Mouse (Mus musculus) urinary bladder, postnatal 36 days (tissue): Measurements from ENCODE around the gene Rgr.

Experiments
- DNase-seq, 2 experiments: peaks; one replicate each; pipeline ENCODE4 v3.0.0; 2022; ENCODE audit warnings: low spot score in 2 of 2, mixed read lengths in 1 of 2

Gene Rgr

DNA sequence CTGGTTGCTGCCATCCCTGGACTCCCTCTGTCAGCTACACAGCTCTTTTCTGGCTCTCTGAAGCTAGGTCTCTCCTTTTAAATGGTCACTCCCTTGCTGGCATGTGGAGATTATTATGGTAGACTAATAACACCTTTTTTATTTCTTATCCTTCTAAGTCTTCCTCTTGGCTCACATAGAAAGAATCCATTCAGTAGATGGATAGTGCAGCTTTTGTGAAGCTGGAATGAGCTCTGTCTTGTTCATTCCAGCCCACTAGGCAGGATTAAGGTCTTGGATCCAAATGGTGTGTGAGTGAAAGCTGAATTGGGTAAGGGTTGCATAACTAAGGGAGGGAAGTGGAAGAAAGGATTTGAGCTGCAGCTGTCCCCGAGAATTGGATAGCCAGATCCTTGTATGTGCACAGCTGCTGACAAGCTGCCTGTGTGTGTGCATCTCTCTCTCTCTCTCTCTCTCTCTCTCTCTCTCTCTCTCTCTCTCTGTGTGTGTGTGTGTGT, at the start of gene Rgr:
Gene Rgr (minus strand): TSS at position 51 of the 497 bp plus-strand sequence.
- DNase-seq = no peak

DNA sequence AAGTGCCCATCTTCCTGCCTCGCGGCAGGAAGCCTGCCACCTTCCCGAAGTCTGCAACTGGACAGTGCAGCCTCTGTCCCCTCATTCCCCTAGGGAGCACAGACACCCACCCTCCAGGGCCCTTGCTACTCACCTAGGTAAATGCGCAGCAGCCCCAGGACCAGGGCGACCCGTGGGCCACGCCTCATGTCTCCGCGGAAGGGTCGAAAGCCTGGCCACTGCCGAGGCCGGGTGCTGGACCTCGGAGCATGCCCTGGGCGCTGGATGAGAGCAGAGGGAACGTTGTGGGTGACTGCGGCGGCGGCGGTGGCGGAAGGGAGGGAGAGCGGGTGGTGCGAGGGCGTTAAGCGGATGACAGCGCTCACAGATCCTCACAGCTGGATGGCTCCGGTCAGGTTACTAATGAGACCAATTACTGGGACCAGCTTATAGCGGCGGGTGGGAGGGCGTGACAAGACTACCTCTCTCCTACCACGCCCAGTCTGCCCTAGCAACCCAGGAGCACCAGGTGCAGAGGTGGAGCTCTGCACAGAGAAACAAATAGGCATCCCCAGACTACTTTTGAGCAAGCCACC, 49.3 kb upstream of the Rgr start, which contains the start of gene Cdhr1:
Gene Cdhr1 (minus strand): TSS at position 392 of the 575 bp plus-strand sequence.
- DNase-seq = no peak

DNA sequence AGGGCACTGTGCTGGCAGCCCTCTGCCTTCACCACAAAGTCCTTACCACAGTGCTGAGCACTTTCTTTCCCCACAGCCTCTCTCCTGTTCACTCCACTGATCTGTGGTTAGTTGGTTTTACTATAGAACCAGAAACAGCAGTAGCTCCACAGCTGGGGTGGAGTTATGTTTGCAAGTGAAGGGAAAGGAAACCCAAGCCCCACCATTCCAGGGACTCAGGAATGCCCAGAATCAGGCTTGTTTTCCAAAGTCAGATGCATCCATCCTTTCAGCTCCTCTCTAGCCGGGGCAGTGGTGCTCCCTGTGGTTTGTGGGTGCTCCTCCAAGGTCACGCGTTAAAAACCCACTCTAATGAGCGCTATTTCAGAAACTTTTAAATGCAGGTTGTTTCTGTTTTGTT, 46.8 kb upstream of the Rgr start:
- DNase-seq = no peak

DNA sequence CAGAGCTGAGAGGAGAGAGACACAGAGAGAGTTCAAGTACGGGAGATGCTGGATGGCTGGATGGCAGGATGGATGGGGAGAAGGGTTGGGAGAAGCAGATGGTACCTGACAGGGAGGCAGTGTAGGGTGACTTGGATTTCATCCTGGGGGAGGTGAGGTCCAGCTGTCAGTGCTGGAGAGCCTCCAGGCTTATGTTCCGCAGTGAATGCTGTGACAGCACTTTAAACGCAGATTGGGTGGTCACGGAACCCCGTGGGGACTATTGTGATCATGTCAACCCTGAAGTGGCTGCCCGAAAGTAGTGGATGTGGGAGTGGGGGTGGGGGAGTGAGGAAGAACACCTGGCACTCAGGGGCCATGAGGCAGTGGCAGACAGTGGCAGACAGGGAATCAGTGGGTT, 45.7 kb upstream of the Rgr start:
- no peak for DNase-seq

GRCm38 (mm10) chr14:37083755-37084154, 35.0 kb upstream of the Rgr start:
- no peak for DNase-seq

DNA sequence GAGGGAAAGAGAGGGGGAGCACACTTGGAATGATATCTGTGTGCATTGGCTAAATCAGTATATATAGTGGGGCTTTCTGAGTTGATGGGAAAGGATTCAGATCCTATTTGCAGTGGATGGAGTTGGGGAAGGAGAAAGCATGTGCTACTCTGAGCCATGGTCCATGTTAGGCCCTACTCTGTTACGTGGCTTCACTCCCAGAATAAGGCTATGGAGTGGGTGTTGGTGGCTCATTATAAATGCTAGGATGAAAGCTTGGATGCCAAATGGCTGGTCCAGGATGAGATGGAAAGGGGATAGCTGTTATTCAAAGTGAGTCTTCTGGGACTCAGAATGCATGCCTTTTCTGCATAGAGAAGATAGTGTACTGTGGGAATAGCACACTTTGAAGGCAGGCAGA, 32.0 kb upstream of the Rgr start:
- no peak for DNase-seq

DNA sequence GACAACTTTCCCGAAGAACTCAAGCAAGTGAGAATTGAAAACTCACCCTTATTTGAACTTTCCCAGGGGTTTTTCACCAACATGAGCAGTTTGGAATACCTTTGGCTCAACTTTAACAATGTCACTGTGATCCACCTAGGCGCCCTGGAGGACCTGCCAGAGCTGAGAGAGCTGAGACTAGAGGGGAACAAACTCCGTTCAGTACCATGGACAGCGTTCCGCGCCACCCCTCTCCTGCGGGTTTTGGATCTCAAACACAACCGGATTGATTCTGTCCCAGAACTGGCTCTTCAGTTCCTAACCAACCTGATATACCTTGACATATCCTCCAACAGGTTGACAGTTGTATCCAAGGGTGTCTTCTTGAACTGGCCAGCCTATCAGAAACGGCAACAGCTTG, 19.8 kb upstream of the Rgr start:
- peak; percentile 10 to 54 for DNase-seq

GRCm38 (mm10) chr14:37067629-37068028, 18.9 kb upstream of the Rgr start, which contains the start of gene Lrit2:
Lrit2 (plus strand) TSS chr14:37067929.
- no peak for DNase-seq

GRCm38 (mm10) chr14:37066636-37067035, 17.9 kb upstream of the Rgr start:
- no peak for DNase-seq

DNA sequence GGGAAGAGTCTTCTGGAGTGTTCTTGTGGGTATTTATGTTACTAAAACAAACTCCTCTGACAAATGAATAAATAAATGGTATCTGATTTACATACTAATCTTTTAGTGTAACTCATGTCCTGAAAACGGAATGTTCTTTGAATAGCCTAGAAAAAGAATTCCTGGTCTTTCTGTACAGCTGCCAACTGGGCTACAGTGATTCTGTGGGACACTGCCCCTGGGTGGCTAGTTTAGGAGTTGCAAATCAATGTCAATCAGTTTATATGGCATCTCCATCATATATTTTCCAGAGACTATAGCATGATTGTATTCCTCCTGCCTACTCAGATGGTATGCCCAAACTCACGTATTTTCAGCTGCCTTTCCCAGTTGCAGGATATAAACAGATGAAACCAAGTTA, 16.1 kb upstream of the Rgr start:
- no peak for DNase-seq

GRCm38 (mm10) chr14:37034432-37034831, 14.3 kb downstream of the Rgr start:
- DNase-seq = no peak

- peak; percentile 59 to 67 for DNase-seq
Measured at GRCm38 (mm10) chr14:37033241-37033640, 15.5 kb downstream of the Rgr start.

- no peak for DNase-seq
Measured at GRCm38 (mm10) chr14:37032481-37033104, 16.2 kb downstream of the Rgr start.

GRCm38 (mm10) chr14:37028555-37028954, 20.2 kb downstream of the Rgr start:
- DNase-seq = no peak

DNA sequence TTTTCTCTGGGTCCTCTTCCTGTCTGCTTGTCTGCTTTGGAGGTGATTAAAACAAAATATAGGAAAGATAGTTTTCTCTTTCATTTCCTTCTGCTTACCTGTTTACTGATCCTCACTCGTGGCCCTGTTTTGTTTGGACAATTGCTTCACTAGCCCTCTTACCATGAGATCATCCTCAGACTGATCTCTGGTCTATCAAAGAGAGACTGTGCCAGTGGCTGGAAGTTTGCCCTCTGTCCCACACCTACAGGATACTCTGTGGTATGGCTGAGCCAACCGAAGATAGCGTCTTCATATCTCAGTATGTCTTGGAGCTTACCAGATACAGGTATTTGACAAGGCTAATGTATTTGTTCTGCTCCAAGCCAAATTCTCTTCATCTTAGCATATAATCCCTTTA, 20.8 kb downstream of the Rgr start:
- no peak for DNase-seq

DNA sequence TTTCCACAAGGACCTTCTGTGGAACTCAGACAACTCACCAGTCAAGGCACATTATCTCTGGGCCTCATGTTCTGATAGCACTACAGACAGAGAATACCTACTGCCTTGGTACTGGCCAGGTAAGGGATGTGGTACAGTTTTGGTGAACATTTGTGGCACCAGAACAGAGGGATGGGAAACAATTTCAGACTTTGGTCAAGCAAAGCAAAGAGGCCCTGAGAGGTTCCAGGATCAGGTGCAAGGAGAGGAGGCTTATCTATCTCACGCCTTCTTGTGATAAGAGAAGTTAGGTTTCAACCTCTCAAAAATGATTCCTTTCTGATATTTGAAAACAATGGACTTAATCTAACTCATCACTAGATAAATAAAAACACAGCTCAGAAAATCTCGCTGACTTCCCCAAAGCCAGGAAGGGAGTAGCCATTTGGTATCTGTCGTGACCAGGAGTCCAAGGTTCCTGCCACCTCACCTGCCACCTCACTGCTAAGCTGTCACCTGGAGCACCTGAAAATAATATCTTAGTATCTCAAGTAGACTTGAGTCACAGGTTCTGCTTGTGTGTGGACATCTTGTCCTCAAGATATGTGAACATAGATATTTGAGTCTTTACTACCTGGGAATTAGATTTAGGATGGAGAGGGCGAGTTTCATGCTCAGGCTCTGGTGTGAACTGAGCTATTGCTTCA, 21.4 kb downstream of the Rgr start:
- DNase-seq = no peak

- no peak for DNase-seq
Measured at GRCm38 (mm10) chr14:37015894-37016293, 32.9 kb downstream of the Rgr start.

- no peak for DNase-seq
Measured at GRCm38 (mm10) chr14:37013644-37014043, 35.1 kb downstream of the Rgr start.

DNA sequence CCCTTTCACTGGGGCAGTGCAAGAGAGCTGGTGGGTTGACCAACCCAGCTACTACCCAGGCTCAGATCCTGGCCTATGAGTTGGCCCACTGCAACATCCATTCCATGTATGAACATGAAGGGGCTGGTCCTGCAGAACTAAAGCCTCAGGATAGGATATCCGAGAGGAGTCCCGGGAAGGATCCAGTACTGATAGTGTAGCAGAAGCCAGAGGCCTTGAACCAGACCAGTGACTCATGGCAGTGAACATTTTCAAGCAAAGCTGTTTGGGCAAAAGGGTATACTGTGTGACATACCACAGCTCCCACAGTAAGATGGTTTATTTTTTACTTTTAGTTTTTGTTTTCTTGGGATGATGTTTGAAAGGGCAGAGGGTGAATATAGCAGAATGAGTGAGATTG, 39.1 kb downstream of the Rgr start:
- no peak for DNase-seq

GRCm38 (mm10) chr14:37006489-37006888, 42.3 kb downstream of the Rgr start:
- DNase-seq = no peak

- no peak for DNase-seq
Measured at GRCm38 (mm10) chr14:37005865-37006264, 42.9 kb downstream of the Rgr start.

GRCm38 (mm10) chr14:37003431-37004095, 45.2 kb downstream of the Rgr start:
- DNase-seq = no peak
